Mouse (Mus musculus) CD4-positive, CD25-positive, alpha-beta regulatory T cell, adult 2 months (primary cell): Measurements from ENCODE around the gene Gm732.

ENCODE experiments used
- DNase-seq: peaks from one replicate; pipeline ENCODE4 v3.0.0-alpha.2; 2012; ENCODE audit warnings: low read depth, low spot score

The Gm732 gene

GRCm38 (mm10) chrX:107948365-107948764, at the start of gene Gm732:
Gene Gm732 (minus strand): TSS chrX:107948465.
- DNase-seq = no peak
